Mouse (Mus musculus) liver, embryonic 13.5 days (tissue): ENCODE measurements at regions not wholly inside any gene's neighbourhood (a gene's known extent, or its start where the extent isn't known, plus 50 kb on each side); places are given as distances from the start of the nearest gene placed in this dataset.

Experiments used
- ATAC-seq: fragments of 200-750 bp; cut with Nextera tagmentation; 2 replicates; pipeline ENCODE4 v1.8.0; 2017; ENCODE audit warnings: low read depth, mild to moderate bottlenecking, moderate number of reproducible peaks, moderate library complexity
- DNase-seq: peaks from one replicate; pipeline ENCODE4 v3.0.0; 2022
- H3K27ac ChIP-seq: fragments of 300-500 bp; sonication (generic); 2 replicates; pipeline ENCODE4 v1.5.1; 2015; ENCODE audit warnings: moderate library complexity, mild to moderate bottlenecking, inconsistent platforms
- H3K27me3 ChIP-seq: fragments of 300-500 bp; sonication (generic); 2 replicates; pipeline ENCODE4 v1.6.1; 2015; ENCODE audit warnings: mild to moderate bottlenecking, inconsistent platforms
- H3K36me3 ChIP-seq: fragments of 300-500 bp; sonication (generic); 2 replicates; pipeline ENCODE4 v1.6.1; 2015; ENCODE audit warnings: mild to moderate bottlenecking, inconsistent platforms
- H3K4me1 ChIP-seq: fragments of 300-500 bp; sonication (generic); replicated peaks from 2 replicates; pipeline ENCODE4 v1.6.1; 2015; ENCODE audit warnings: inconsistent platforms
- H3K4me2 ChIP-seq: fragments of 300-500 bp; sonication (generic); 2 replicates; pipeline ENCODE4 v1.6.1; 2015; ENCODE audit warnings: inconsistent platforms, mild to moderate bottlenecking, moderate library complexity
- H3K4me3 ChIP-seq: fragments of 300-500 bp; sonication (generic); replicated peaks from 2 replicates; pipeline ENCODE4 v1.5.1; 2015; ENCODE audit warnings: mild to moderate bottlenecking, inconsistent platforms
- H3K9ac ChIP-seq: fragments of 300-500 bp; sonication (generic); 2 replicates; pipeline ENCODE4 v1.6.1; 2015; ENCODE audit warnings: mild to moderate bottlenecking, inconsistent platforms
- H3K9me3 ChIP-seq: fragments of 300-500 bp; sonication (generic); replicated peaks from 2 replicates; pipeline ENCODE4 v1.6.1; 2016; ENCODE audit warnings: inconsistent platforms
- WGBS: fragments of 180-500 bp; shearing (Covaris S2); methylation state at CpG from one replicate; pipeline ENCODE4 v1.1.7; 2015; ENCODE audit not compliant: insufficient replicate concordance; 5-methylcytosine and 5-hydroxymethylcytosine counted together

GRCm38 (mm10) chr1:120762498-120762897 is 160.3 kb downstream of the En1 start:
- Histone ChIP-seq H3K27me3 (no peaks in the 10 kb centered on the region), H3K36me3 (no peaks in the 10 kb centered on the region), H3K4me1 (no peaks in the 10 kb centered on the region), H3K9ac (no peak overlapping the region), H3K9me3 (no peaks in the 10 kb centered on the region), H3K27ac (no peak overlapping the region), H3K4me2 (no peak overlapping the region), H3K4me3 (no peak overlapping the region)
- WGBS: 48% methylated on average over 2 of the region's 2 CpGs
- DNase-seq: no peak
- no peak for ATAC-seq

GRCm38 (mm10) chr1:120762921-120763595 is 160.8 kb downstream of the En1 start:
- H3K9ac ChIP-seq: no peak overlapping the region
- 63% methylated on average over 4 of the region's 4 CpGs for whole genome bisulfite sequencing
- H3K4me2 ChIP-seq: no peak overlapping the region
- H3K4me1 ChIP-seq: no peaks in the 10 kb centered on the region
- no peak for DNase-seq
- H3K27ac ChIP-seq: no peak overlapping the region
- H3K27me3 ChIP-seq: no peaks in the 10 kb centered on the region
- no peak for ATAC-seq
- no peaks in the 10 kb centered on the region for H3K9me3 ChIP-seq
- H3K36me3 ChIP-seq: no peaks in the 10 kb centered on the region
- no peak overlapping the region for H3K4me3 ChIP-seq

DNA sequence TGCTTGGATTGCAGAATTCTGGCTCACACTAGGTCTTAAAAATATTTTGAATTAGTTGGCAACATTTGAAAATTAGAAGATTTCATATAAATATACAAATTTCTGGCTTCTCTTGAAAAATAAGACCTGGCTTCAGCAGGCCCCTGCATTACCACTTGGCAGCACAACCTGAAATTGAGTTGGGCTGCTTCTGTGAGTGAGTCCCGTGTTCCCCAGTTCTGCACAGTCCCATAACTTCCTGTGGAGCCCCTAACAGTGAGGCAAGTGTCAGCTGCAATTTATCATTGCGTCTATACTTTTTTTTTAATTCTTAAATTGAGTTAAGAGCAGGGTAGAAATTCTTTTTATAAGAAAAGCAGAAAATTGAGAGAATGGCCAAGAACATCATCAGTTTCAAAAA is 164.8 kb downstream of the En1 start:
- H3K4me2 ChIP-seq: no peak overlapping the region
- H3K9me3 ChIP-seq: no peaks in the 10 kb centered on the region
- no peaks in the 10 kb centered on the region for H3K27me3 ChIP-seq
- DNase-seq (no peak), ATAC-seq (no peak)
- 30% methylated on average over 2 of the region's 2 CpGs for WGBS
- H3K27ac ChIP-seq: no peak overlapping the region; the same call in 1 of the 2 replicates
- H3K4me1 ChIP-seq: no peaks in the 10 kb centered on the region
- H3K9ac ChIP-seq: no peak overlapping the region
- no peaks in the 10 kb centered on the region for H3K36me3 ChIP-seq
- H3K4me3 ChIP-seq: no peak overlapping the region

GRCm38 (mm10) chr1:120771269-120771668 is 169.1 kb downstream of the En1 start:
- H3K27ac ChIP-seq: no peak overlapping the region
- no peaks in the 10 kb centered on the region for H3K9me3 ChIP-seq
- DNase-seq (no peak), ATAC-seq (no peak)
- H3K4me1 ChIP-seq: no peaks in the 10 kb centered on the region
- no peak overlapping the region for H3K4me3 ChIP-seq
- H3K27me3 ChIP-seq: no peaks in the 10 kb centered on the region
- H3K9ac ChIP-seq: no peak overlapping the region
- H3K36me3 ChIP-seq: no peaks in the 10 kb centered on the region
- no peak overlapping the region for H3K4me2 ChIP-seq
- WGBS: 16% methylated on average over 2 of the region's 2 CpGs

- no peaks in the 10 kb centered on the region for H3K4me1 ChIP-seq
- DNase-seq (no peak), ATAC-seq (no peak)
- H3K4me3 ChIP-seq: no peak overlapping the region
- no peak overlapping the region for H3K27ac ChIP-seq
- H3K9ac ChIP-seq: no peak overlapping the region
- no peaks in the 10 kb centered on the region for H3K9me3 ChIP-seq
- no peaks in the 10 kb centered on the region for H3K27me3 ChIP-seq
- H3K4me2 ChIP-seq: no peak overlapping the region
- no peaks in the 10 kb centered on the region for H3K36me3 ChIP-seq
- WGBS: 52% methylated on average over 2 of the region's 2 CpGs
These were observed 174.7 kb downstream of the En1 start for GRCm38 (mm10) chr1:120776906-120777305.

DNA sequence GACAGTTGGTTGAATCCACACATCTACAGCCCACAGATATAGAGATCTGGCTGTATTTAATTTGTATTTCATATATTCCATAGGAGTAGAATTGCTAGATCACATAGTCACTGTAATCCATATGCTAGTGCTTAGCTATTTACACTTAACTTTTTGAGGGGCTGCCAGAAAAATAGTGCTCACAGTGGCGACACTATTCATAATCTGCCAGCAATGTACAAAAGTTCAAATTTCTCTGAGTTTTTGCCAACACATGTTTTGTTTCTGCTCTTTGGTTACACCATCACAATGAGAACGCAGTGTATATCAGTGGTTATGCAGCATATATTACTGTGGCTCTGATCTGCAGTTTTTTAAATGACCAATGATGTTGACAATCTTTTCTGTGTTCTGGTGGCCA is 175.2 kb downstream of the En1 start:
- H3K4me3 ChIP-seq: no peak overlapping the region
- no peak overlapping the region for H3K9ac ChIP-seq
- H3K4me1 ChIP-seq: no peaks in the 10 kb centered on the region
- ATAC-seq (no peak), DNase-seq (no peak)
- WGBS: 71% methylated on average over 2 of the region's 2 CpGs
- H3K9me3 ChIP-seq: no peaks in the 10 kb centered on the region
- H3K27ac ChIP-seq: no peak overlapping the region
- no peak overlapping the region for H3K4me2 ChIP-seq
- no peaks in the 10 kb centered on the region for H3K36me3 ChIP-seq
- H3K27me3 ChIP-seq: no peaks in the 10 kb centered on the region

DNA sequence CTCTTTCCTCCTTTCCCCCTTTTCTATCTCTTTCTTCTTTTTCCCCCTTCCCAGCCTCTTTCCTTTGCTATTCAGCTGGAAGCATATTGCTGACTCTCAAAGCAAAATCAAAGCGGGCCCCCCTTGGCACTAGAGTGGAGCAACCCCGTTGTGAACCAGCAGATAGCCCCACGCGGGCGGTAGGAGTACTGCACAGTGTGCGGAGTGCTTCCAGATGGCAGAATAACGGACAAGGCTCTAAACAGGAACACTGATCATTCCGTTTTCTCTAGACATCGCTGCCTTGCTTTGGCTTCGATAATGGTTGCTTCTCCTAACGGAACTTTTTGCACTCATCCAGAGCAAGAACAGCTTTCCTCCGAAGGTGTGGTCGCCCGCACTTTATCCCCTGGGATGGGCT is 193.0 kb downstream of the En1 start:
- no peak for ATAC-seq
- Histone ChIP-seq H3K27me3 (no peaks in the 10 kb centered on the region), H3K36me3 (no peaks in the 10 kb centered on the region), H3K9me3 (no peaks in the 10 kb centered on the region), H3K4me3 (no peak overlapping the region), H3K27ac (no peak overlapping the region), H3K4me1 (no peaks in the 10 kb centered on the region), H3K4me2 (no peak overlapping the region), H3K9ac (no peak overlapping the region)
- WGBS: 62% methylated on average over 14 of the region's 14 CpGs
- no peak for DNase-seq

GRCm38 (mm10) chr1:120801248-120801979 is 199.2 kb downstream of the En1 start:
- Histone ChIP-seq H3K27ac (no peak overlapping the region), H3K4me3 (no peak overlapping the region), H3K4me2 (no peak overlapping the region), H3K36me3 (no peaks in the 10 kb centered on the region), H3K9ac (no peak overlapping the region), H3K27me3 (no peaks in the 10 kb centered on the region), H3K9me3 (no peaks in the 10 kb centered on the region), H3K4me1 (no peaks in the 10 kb centered on the region)
- no peak for DNase-seq
- 33% methylated on average over 5 of the region's 5 CpGs for WGBS
- no peak for ATAC-seq

DNA sequence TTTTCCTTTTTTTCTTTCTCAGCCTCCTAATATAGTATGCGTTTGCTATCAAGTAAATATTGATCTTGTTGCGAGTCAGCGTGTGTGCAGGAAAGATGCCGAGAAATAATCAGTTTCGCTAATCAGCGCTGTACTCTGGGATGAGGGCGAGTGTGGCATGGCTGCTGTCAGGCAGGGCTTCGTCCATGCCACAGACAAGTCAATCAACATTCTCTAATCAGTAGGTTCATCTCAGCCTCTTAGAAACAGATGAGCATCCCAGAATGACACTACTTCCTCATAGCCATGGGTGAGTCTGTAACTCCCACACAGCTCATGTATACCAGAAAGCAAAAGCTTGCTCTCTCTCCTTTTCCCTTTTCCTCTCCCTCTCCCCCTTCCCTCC is 199.8 kb downstream of the En1 start:
- Histone ChIP-seq H3K36me3 (no peaks in the 10 kb centered on the region), H3K4me1 (no peaks in the 10 kb centered on the region), H3K4me2 (no peak overlapping the region), H3K4me3 (no peak overlapping the region), H3K9ac (no peak overlapping the region), H3K27me3 (no peaks in the 10 kb centered on the region), H3K9me3 (no peaks in the 10 kb centered on the region), H3K27ac (no peak overlapping the region)
- 50% methylated on average over 8 of the region's 8 CpGs for WGBS
- ATAC-seq (no peak), DNase-seq (no peak)

DNA sequence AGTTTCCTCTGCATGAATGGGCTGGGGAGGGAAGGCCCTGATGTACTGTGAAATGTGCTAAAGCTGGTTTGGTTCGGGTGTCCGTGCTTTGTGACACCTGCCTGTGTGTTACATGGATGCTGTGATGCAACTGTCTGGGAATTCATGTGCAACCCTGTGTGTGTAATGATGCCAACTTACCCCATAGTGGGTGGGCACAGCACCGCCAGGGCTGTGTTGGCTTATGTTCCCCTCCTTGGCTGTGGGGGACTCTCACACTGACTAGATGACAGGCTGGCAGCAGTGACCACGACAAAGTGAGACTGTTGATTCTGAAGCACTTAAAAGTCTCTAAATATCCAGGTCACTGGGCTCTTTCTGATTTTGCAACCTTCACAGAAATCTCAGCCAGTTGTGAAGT is 212.2 kb downstream of the En1 start:
- Histone ChIP-seq H3K4me3 (no peak overlapping the region), H3K9ac (no peak overlapping the region), H3K27me3 (no peaks in the 10 kb centered on the region), H3K27ac (no peak overlapping the region), H3K36me3 (no peaks in the 10 kb centered on the region), H3K9me3 (no peaks in the 10 kb centered on the region), H3K4me2 (no peak overlapping the region), H3K4me1 (no peaks in the 10 kb centered on the region)
- DNase-seq (no peak), ATAC-seq (no peak)
- WGBS: 71% methylated on average over 4 of the region's 4 CpGs

DNA sequence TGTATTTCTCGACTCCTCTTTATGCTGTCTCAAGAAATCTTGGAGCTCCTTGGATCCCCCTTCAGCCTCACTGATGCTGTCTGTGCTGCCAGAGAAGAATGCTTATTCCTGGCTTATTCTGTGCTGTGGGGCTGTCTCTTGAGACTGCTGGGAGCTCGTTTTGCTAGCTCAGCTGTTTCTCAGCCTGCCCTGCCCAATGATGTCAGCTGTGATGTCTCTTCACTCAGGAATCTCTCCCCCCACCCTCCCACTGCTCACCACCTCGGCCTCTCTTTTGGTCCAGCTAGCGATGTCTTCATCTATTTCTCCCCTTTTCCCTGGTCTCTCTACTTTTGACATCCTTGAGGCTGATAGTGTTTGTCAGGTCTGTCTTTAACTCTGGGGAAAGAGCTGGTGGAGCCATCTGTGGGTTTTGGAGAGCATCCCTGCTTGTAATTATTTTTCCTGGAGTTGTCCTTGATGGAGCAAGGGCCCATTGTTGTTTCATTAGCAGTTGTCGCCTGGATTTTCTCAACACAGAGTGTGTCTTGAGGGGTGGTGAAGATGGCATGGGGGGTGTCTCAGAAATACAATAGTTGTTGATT is 214.1 kb downstream of the En1 start:
- H3K27ac ChIP-seq: no peak overlapping the region
- H3K4me2 ChIP-seq: no peak overlapping the region
- ATAC-seq (no peak), DNase-seq (no peak)
- no peaks in the 10 kb centered on the region for H3K27me3 ChIP-seq
- 42% methylated on average over 5 of the region's 5 CpGs for WGBS
- no peak overlapping the region for H3K4me3 ChIP-seq
- H3K4me1 ChIP-seq: no peaks in the 10 kb centered on the region
- no peaks in the 10 kb centered on the region for H3K36me3 ChIP-seq
- H3K9me3 ChIP-seq: no peaks in the 10 kb centered on the region
- no peak overlapping the region for H3K9ac ChIP-seq

GRCm38 (mm10) chr1:120817563-120817962 is 215.3 kb downstream of the En1 start:
- DNase-seq: no peak

More at GRCm38 (mm10) chr1:120817563-120817962, 215.3 kb downstream of the En1 start:
- Histone ChIP-seq H3K36me3 (no peaks in the 10 kb centered on the region), H3K9ac (no peak overlapping the region), H3K27me3 (no peaks in the 10 kb centered on the region), H3K9me3 (no peaks in the 10 kb centered on the region), H3K4me2 (no peak overlapping the region), H3K27ac (no peak overlapping the region), H3K4me3 (no peak overlapping the region), H3K4me1 (no peaks in the 10 kb centered on the region)
- ATAC-seq: no peak
- WGBS: 6% methylated on average over 1 of the region's 1 CpGs
